Comparison of ENCODE assay signal across 8 mouse cellular contexts in genomic region chr11:106214856-106215255, GRCm38 (mm10). TPM values are rescaled to one million over a fixed set of nuclear protein-coding genes. Genes with fewer than 3 reads are reported as not detected.
DNase-seq lines count a peak whose midpoint lies in the region; ATAC-seq and TF ChIP-seq lines count a peak whose summit lies in the region.

No protein-coding gene starts in this region.

- H3K4me1 ChIP-seq in heart, embryonic 10.5 days = peaks cover 21% of the 10 kb centered on the region
- peaks cover 3% of the 10 kb centered on the region for H3K4me1 ChIP-seq in ES-Bruce4 (ENCODE audit: control insufficient read depth, insufficient read depth, low read length)
- H3K4me1 ChIP-seq in forebrain, embryonic 15.5 days = peaks cover 38% of the 10 kb centered on the region
- peaks cover 40% of the 10 kb centered on the region for H3K4me1 ChIP-seq in liver, embryonic 13.5 days (replicated peaks)

- no peak for TF ChIP-seq EP300 in ES-Bruce4 (IDR thresholded peaks at IDR 0.05; ENCODE audit: insufficient read depth, low read depth, low read length)

- peak overlapping the region; percentile 95 for H3K9ac ChIP-seq in ES-Bruce4 (ENCODE audit: low read depth, poor library complexity, severe bottlenecking)
- no peak overlapping the region for H3K9ac ChIP-seq in forebrain, embryonic 15.5 days (replicated peaks)
- H3K9ac ChIP-seq in liver, embryonic 13.5 days = peak overlapping the region; percentile 86

- no peak for DNase-seq in heart, embryonic 10.5 days (ENCODE audit: low spot score)
- DNase-seq in heart, adult 18-20 months = no peak
- no peak for DNase-seq in liver, embryonic 13.5 days
- DNase-seq in adrenal gland, postnatal 25 days = no peak
- DNase-seq in urinary bladder, adult 18-20 months (ENCODE audit: low spot score in 2 of 2) = no peak
- DNase-seq in layer of hippocampus, postnatal 14 days (ENCODE audit: low spot score in 2 of 2) = no peak

- H3K9me3 ChIP-seq in heart, embryonic 10.5 days = no peaks in the 10 kb centered on the region
- H3K9me3 ChIP-seq in ES-Bruce4 (replicated peaks; ENCODE audit: control insufficient read depth, insufficient read depth, low read length, poor library complexity, severe bottlenecking) = no peaks in the 10 kb centered on the region
- H3K9me3 ChIP-seq in forebrain, embryonic 15.5 days = no peaks in the 10 kb centered on the region
- H3K9me3 ChIP-seq in liver, embryonic 13.5 days (replicated peaks) = no peaks in the 10 kb centered on the region

- ATAC-seq in forebrain, embryonic 15.5 days (replicated peaks) = no peak
- no peak for ATAC-seq in liver, embryonic 13.5 days (ENCODE audit: low read depth)

- TF ChIP-seq POLR2A in ES-Bruce4 (IDR thresholded peaks at IDR 0.05; ENCODE audit: insufficient read depth, low read length) = no peak

- H3K27ac ChIP-seq in heart, embryonic 10.5 days = 0 out of 2 replicates have a peak overlapping the region, but pooled peaks have one; percentile 97
- no peak overlapping the region for H3K27ac ChIP-seq in ES-Bruce4 (ENCODE audit: insufficient read depth, low read length)
- H3K27ac ChIP-seq in forebrain, embryonic 15.5 days (replicated peaks) = no peak overlapping the region
- H3K27ac ChIP-seq in liver, embryonic 13.5 days = peak overlapping the region; percentile 99

- peaks cover 32% of the 10 kb centered on the region for H3K36me3 ChIP-seq in heart, embryonic 10.5 days
- H3K36me3 ChIP-seq in ES-Bruce4 (ENCODE audit: control insufficient read depth, insufficient read depth, low read length, poor library complexity, severe bottlenecking) = peaks cover 21% of the 10 kb centered on the region
- peaks cover 29% of the 10 kb centered on the region for H3K36me3 ChIP-seq in forebrain, embryonic 15.5 days
- H3K36me3 ChIP-seq in liver, embryonic 13.5 days = peaks cover 34% of the 10 kb centered on the region

- H3K4me3 ChIP-seq in heart, embryonic 10.5 days = peak overlapping the region; percentile 93
- no peak overlapping the region for H3K4me3 ChIP-seq in ES-Bruce4 (ENCODE audit: low read depth, low read length)
- H3K4me3 ChIP-seq in forebrain, embryonic 15.5 days = peak overlapping the region; percentile 78; the same call in 1 of the 2 replicates
- peak overlapping the region; percentile 98 for H3K4me3 ChIP-seq in liver, embryonic 13.5 days (replicated peaks)

- H3K27me3 ChIP-seq in heart, embryonic 10.5 days (ENCODE audit: insufficient read depth, poor library complexity, severe bottlenecking) = no peaks in the 10 kb centered on the region
- H3K27me3 ChIP-seq in ES-Bruce4 (ENCODE audit: control insufficient read depth, insufficient read depth, low read length, poor library complexity, severe bottlenecking) = no peaks in the 10 kb centered on the region
- no peaks in the 10 kb centered on the region for H3K27me3 ChIP-seq in forebrain, embryonic 15.5 days
- no peaks in the 10 kb centered on the region for H3K27me3 ChIP-seq in liver, embryonic 13.5 days

- no peak for TF ChIP-seq CTCF in ES-Bruce4 (IDR thresholded peaks at IDR 0.05; ENCODE audit: low read depth, low read length)

- peak overlapping the region; percentile 64 for H3K4me2 ChIP-seq in forebrain, embryonic 15.5 days (replicated peaks)
- H3K4me2 ChIP-seq in liver, embryonic 13.5 days = peak overlapping the region; percentile 78

- WGBS in heart, embryonic 10.5 days = 87% methylated on average over 5 of the region's 5 CpGs
- 85% methylated on average over 5 of the region's 5 CpGs for WGBS in forebrain, embryonic 15.5 days
- 77% methylated on average over 5 of the region's 5 CpGs for WGBS in liver, embryonic 13.5 days (ENCODE audit: insufficient replicate concordance)

RNA-seq across cellular contexts. Expression of gene Ccdc47, which starts 1.3 kb away (rescaled TPM):
- polyA plus RNA-seq in heart, embryonic 10.5 days (2016; fragmentation: Nextera tagmentation; extraction: Ambion mirVana) = 85.0 and 91.2 TPM in 2 replicates
- 10 to 100 TPM; 70.0 to 74.0 TPM for total RNA-seq in heart, adult 18-20 months (2021)
- 93.2 and 119 TPM in 2 replicates for polyA plus RNA-seq in ES-Bruce4 (2011; ENCODE audit: insufficient read depth, insufficient read length, low read depth, missing spikeins)
- 88.5 and 97.6 TPM in 2 replicates for polyA plus RNA-seq in forebrain, embryonic 15.5 days (2015; fragmentation: Nextera tagmentation; extraction: Ambion mirVana)
- 41.5 and 50.9 TPM in 2 replicates for polyA plus RNA-seq in liver, embryonic 13.5 days (2015; fragmentation: Nextera tagmentation; extraction: Ambion mirVana)
- total RNA-seq in adrenal gland, postnatal 25 days (2021) = 122 and 172 TPM in 2 replicates
- 10 to 100 TPM; 94.8 to 96.3 TPM for total RNA-seq in layer of hippocampus, postnatal 14 days (2021)

RNA-seq across cellular contexts. Expression of gene Ddx42, which starts 1.9 kb away (rescaled TPM):
- 63.7 and 70.3 TPM in 2 replicates for polyA plus RNA-seq in heart, embryonic 10.5 days (2016; fragmentation: Nextera tagmentation; extraction: Ambion mirVana)
- total RNA-seq in heart, adult 18-20 months (2021) = 10 to 100 TPM; 24.1 to 26.7 TPM
- polyA plus RNA-seq in ES-Bruce4 (2011; ENCODE audit: insufficient read depth, insufficient read length, low read depth, missing spikeins) = 73.2 and 75.4 TPM in 2 replicates
- 102 and 103 TPM in 2 replicates for polyA plus RNA-seq in forebrain, embryonic 15.5 days (2015; fragmentation: Nextera tagmentation; extraction: Ambion mirVana)
- polyA plus RNA-seq in liver, embryonic 13.5 days (2015; fragmentation: Nextera tagmentation; extraction: Ambion mirVana) = 26.8 and 31.6 TPM in 2 replicates
- 57.1 and 64.5 TPM in 2 replicates for total RNA-seq in adrenal gland, postnatal 25 days (2021)
- total RNA-seq in layer of hippocampus, postnatal 14 days (2021) = 10 to 100 TPM; 67.4 to 67.8 TPM

RNA-seq across cellular contexts. Expression of gene Strada, which starts 12.9 kb away (rescaled TPM):
- 26.4 and 27.4 TPM in 2 replicates for polyA plus RNA-seq in heart, embryonic 10.5 days (2016; fragmentation: Nextera tagmentation; extraction: Ambion mirVana)
- 1 to 10 TPM; 6.2 to 8.0 TPM for total RNA-seq in heart, adult 18-20 months (2021)
- polyA plus RNA-seq in ES-Bruce4 (2011; ENCODE audit: insufficient read depth, insufficient read length, low read depth, missing spikeins) = 29.8 and 34.2 TPM in 2 replicates
- 30.1 and 32.2 TPM in 2 replicates for polyA plus RNA-seq in forebrain, embryonic 15.5 days (2015; fragmentation: Nextera tagmentation; extraction: Ambion mirVana)
- 9.4 and 10.5 TPM in 2 replicates for polyA plus RNA-seq in liver, embryonic 13.5 days (2015; fragmentation: Nextera tagmentation; extraction: Ambion mirVana)
- 9.8 and 19.1 TPM in 2 replicates for total RNA-seq in adrenal gland, postnatal 25 days (2021)
- 10 to 100 TPM; 28.7 to 34.2 TPM for total RNA-seq in layer of hippocampus, postnatal 14 days (2021)

RNA-seq across cellular contexts. Expression of gene Ftsj3, which starts 41.0 kb away (rescaled TPM):
- polyA plus RNA-seq in heart, embryonic 10.5 days (2016; fragmentation: Nextera tagmentation; extraction: Ambion mirVana) = 55.9 and 71.1 TPM in 2 replicates
- total RNA-seq in heart, adult 18-20 months (2021) = 10 to 100 TPM; 19.5 to 23.2 TPM
- 139 and 156 TPM in 2 replicates for polyA plus RNA-seq in ES-Bruce4 (2011; ENCODE audit: insufficient read depth, insufficient read length, low read depth, missing spikeins)
- polyA plus RNA-seq in forebrain, embryonic 15.5 days (2015; fragmentation: Nextera tagmentation; extraction: Ambion mirVana) = 39.2 and 39.7 TPM in 2 replicates
- 55.4 and 66.0 TPM in 2 replicates for polyA plus RNA-seq in liver, embryonic 13.5 days (2015; fragmentation: Nextera tagmentation; extraction: Ambion mirVana)
- 52.5 and 72.1 TPM in 2 replicates for total RNA-seq in adrenal gland, postnatal 25 days (2021)
- 10 to 100 TPM; 31.0 to 36.6 TPM for total RNA-seq in layer of hippocampus, postnatal 14 days (2021)

RNA-seq across cellular contexts. Expression of gene Psmc5, which starts 41.1 kb away (rescaled TPM):
- polyA plus RNA-seq in heart, embryonic 10.5 days (2016; fragmentation: Nextera tagmentation; extraction: Ambion mirVana) = 330 and 386 TPM in 2 replicates
- total RNA-seq in heart, adult 18-20 months (2021) = 100 to 1,000 TPM; 109 TPM
- 170 and 188 TPM in 2 replicates for polyA plus RNA-seq in ES-Bruce4 (2011; ENCODE audit: insufficient read depth, insufficient read length, low read depth, missing spikeins)
- 274 and 283 TPM in 2 replicates for polyA plus RNA-seq in forebrain, embryonic 15.5 days (2015; fragmentation: Nextera tagmentation; extraction: Ambion mirVana)
- 204 and 210 TPM in 2 replicates for polyA plus RNA-seq in liver, embryonic 13.5 days (2015; fragmentation: Nextera tagmentation; extraction: Ambion mirVana)
- 150 and 151 TPM in 2 replicates for total RNA-seq in adrenal gland, postnatal 25 days (2021)
- total RNA-seq in layer of hippocampus, postnatal 14 days (2021) = 100 to 1,000 TPM; 137 to 141 TPM

Comparison
In these comparisons a context has a peak if more than half of its experiments do, and no peak if none do; other contexts are left out.
1. H3K27ac ChIP-seq: peak in heart, embryonic 10.5 days (single experiment) and liver, embryonic 13.5 days (single experiment); none in ES-Bruce4 (single experiment) and forebrain, embryonic 15.5 days (single experiment).